Mouse (Mus musculus): ENCODE measurements at regions not wholly inside any gene's neighbourhood (a gene's known extent, or its start where the extent isn't known, plus 50 kb on each side); places are given as distances from the start of the nearest gene placed in this dataset.

- TF ChIP-seq CTCF (IDR thresholded peaks at IDR 0.05; ENCODE audit: low read depth, low read length): no peak
- no peak for TF ChIP-seq POLR2A (IDR thresholded peaks at IDR 0.05; ENCODE audit: borderline replicate concordance, low read depth, low read length)
Measured at GRCm38 (mm10) chr3:9055780-9056179, 554.1 kb downstream of the Zfp704 start.

Measured in bone marrow macrophage, adult 2 months (primary cell).